Mouse (Mus musculus): Measurements from ENCODE around the gene Ifna5. TPM values are rescaled to one million over a fixed set of nuclear protein-coding genes. Genes with fewer than 3 reads are reported as not detected.
"Not testable (repeated sequence)": the region's sequence is repeated elsewhere in the genome, so short reads cannot be mapped to it uniquely, and the experiment has no call there.

The Ifna5 gene
- not detected in 2 replicates for polyA plus RNA-seq (2012; rRNA removed)
- not detected in 2 replicates for polyA plus RNA-seq (2014; fragmentation: Nextera tagmentation; extraction: Ambion mirVana)

DNA sequence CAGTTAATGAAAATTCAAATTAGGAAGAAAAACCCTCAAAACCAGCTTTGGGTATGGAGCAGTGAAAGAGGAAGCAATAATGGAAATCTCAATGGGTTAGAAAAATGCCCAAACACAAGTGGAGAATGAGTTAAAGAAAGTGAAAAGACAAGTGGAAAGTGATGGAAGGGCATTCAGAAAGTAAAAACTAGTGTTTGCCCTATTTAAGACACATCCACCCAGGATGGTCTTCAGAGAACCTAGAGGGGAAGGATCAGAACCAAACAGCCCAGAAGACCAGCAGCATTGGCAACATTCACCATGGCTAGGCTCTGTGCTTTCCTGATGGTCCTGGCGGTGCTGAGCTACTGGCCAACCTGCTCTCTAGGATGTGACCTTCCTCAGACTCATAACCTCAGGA is at the start of gene Ifna5:
Gene Ifna5, plus strand, starts transcription at position 301 of the 400 bp plus-strand sequence.
- H3K36me3 ChIP-seq (replicated peaks; ENCODE audit: control insufficient read depth, insufficient read depth, low read depth); ATAC-seq (ENCODE audit: insufficient read depth): not testable (repeated sequence)
- WGBS (ENCODE audit: insufficient replicate concordance) = 50% methylated on average over 1 of the region's 1 CpGs

DNA sequence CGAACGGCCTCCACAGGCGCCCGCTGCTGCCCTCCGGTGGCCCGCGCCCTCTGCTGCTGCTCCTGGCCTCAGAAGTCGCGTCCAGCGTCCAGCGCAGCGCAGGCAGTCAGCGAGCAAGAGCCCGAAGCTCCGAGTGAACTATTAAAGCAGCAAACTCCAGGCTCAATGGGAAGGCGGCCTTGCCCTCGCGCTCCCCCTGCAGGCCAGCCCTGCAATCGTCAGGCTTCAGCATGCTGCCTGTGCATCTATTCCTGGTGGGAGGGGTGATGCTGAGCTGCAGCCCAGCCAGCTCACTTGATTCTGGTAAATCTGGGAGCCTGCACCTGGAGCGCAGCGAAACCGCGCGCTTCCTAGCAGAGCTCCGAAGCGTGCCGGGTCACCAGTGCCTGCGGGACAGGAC is 46.9 kb upstream of the Ifna5 start, which contains the start of gene Gm13277:
Gene Gm13277, plus strand, starts transcription at position 231 of the 400 bp plus-strand sequence.
- peak; percentile 66 for TF ChIP-seq CTCF (IDR thresholded peaks at IDR 0.05; ENCODE audit: low read depth)

More for the DNA sequence above, at the start of gene Ifna5:
- not testable (repeated sequence) for H3K4me1 ChIP-seq (replicated peaks; ENCODE audit: control insufficient read depth in 2 of 2, insufficient read depth in 2 of 2, low read length in 1 of 2); DNase-seq (ENCODE audit: low read depth in 3 of 3, low spot score in 3 of 3); H3K4me3 ChIP-seq (ENCODE audit: insufficient read depth in 1 of 2, low read depth in 2 of 2, low read length in 2 of 2); H3K27ac ChIP-seq; H3K4me2 ChIP-seq (ENCODE audit: low read depth); H3K9me3 ChIP-seq (ENCODE audit: control insufficient read depth, low read length); H3K27me3 ChIP-seq (ENCODE audit: control insufficient read depth, insufficient read depth, low read length); H3K9ac ChIP-seq (replicated peaks)

GRCm38 (mm10) chr4:88791250-88791649 is 44.1 kb upstream of the Ifna5 start, which contains the start of gene Gm13278:
Gene Gm13278 (plus strand): TSS chr4:88791550.
- H3K4me2 ChIP-seq (ENCODE audit: low read depth); H3K9me3 ChIP-seq (ENCODE audit: control insufficient read depth, low read length); DNase-seq (ENCODE audit: low read depth in 3 of 3, low spot score in 3 of 3); H3K27me3 ChIP-seq (ENCODE audit: control insufficient read depth, insufficient read depth, low read length); H3K4me1 ChIP-seq (replicated peaks; ENCODE audit: control insufficient read depth in 2 of 2, insufficient read depth in 2 of 2, low read length in 1 of 2); H3K9ac ChIP-seq (replicated peaks); H3K4me3 ChIP-seq (ENCODE audit: insufficient read depth in 1 of 2, low read depth in 2 of 2, low read length in 2 of 2); ATAC-seq (ENCODE audit: insufficient read depth); H3K27ac ChIP-seq; H3K36me3 ChIP-seq (replicated peaks; ENCODE audit: control insufficient read depth, insufficient read depth, low read depth): not testable (repeated sequence)
- WGBS (ENCODE audit: insufficient replicate concordance) = no CpG with 5 or more reads among the region's 28 CpGs

More for the DNA sequence above, 46.9 kb upstream of the Ifna5 start, which contains the start of gene Gm13277:
- not testable (repeated sequence) for H3K27me3 ChIP-seq (ENCODE audit: control insufficient read depth, insufficient read depth, low read length); H3K9ac ChIP-seq (replicated peaks); ATAC-seq (ENCODE audit: insufficient read depth); H3K4me2 ChIP-seq (ENCODE audit: low read depth); H3K36me3 ChIP-seq (replicated peaks; ENCODE audit: control insufficient read depth, insufficient read depth, low read depth); H3K4me3 ChIP-seq (ENCODE audit: insufficient read depth in 1 of 2, low read depth in 2 of 2, low read length in 2 of 2); H3K9me3 ChIP-seq (ENCODE audit: control insufficient read depth, low read length); H3K27ac ChIP-seq; DNase-seq (ENCODE audit: low read depth in 3 of 3, low spot score in 3 of 3); H3K4me1 ChIP-seq (replicated peaks; ENCODE audit: control insufficient read depth in 2 of 2, insufficient read depth in 2 of 2, low read length in 1 of 2)
- WGBS (ENCODE audit: insufficient replicate concordance) = no CpG with 5 or more reads among the region's 28 CpGs

GRCm38 (mm10) chr4:88793936-88794675 is 41.2 kb upstream of the Ifna5 start, which contains the start of gene Gm13275:
Gene Gm13275 (plus strand): TSS chr4:88794487.
- H3K4me2 ChIP-seq (ENCODE audit: low read depth); H3K27ac ChIP-seq; H3K9me3 ChIP-seq (ENCODE audit: control insufficient read depth, low read length); DNase-seq (ENCODE audit: low read depth in 3 of 3, low spot score in 3 of 3); H3K27me3 ChIP-seq (ENCODE audit: control insufficient read depth, insufficient read depth, low read length); H3K36me3 ChIP-seq (replicated peaks; ENCODE audit: control insufficient read depth, insufficient read depth, low read depth); H3K9ac ChIP-seq (replicated peaks); H3K4me1 ChIP-seq (replicated peaks; ENCODE audit: control insufficient read depth in 2 of 2, insufficient read depth in 2 of 2, low read length in 1 of 2); H3K4me3 ChIP-seq (ENCODE audit: insufficient read depth in 1 of 2, low read depth in 2 of 2, low read length in 2 of 2); ATAC-seq (ENCODE audit: insufficient read depth): not testable (repeated sequence)
- 0% methylated on average over 9 of the region's 52 CpGs for WGBS (ENCODE audit: insufficient replicate concordance)
- TF ChIP-seq CTCF (IDR thresholded peaks at IDR 0.05; ENCODE audit: low read depth) = peak; percentile 43

DNA sequence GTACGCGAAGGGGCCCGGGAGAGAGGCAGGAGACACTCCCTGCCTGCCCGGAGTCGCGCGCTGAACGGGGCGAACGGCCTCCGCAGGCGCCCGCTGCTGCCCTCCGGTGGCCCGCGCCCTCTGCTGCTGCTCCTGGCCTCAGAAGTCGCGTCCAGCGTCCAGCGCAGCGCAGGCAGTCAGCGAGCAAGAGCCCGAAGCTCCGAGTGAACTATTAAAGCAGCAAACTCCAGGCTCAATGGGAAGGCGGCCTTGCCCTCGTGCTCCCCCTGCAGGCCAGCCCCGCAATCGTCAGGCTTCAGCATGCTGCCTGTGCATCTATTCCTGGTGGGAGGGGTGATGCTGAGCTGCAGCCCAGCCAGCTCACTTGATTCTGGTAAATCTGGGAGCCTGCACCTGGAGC is 38.2 kb upstream of the Ifna5 start, which contains the start of gene Gm13279:
Gene Gm13279, plus strand, starts transcription at position 301 of the 400 bp plus-strand sequence.
- not testable (repeated sequence) for H3K4me3 ChIP-seq (ENCODE audit: insufficient read depth in 1 of 2, low read depth in 2 of 2, low read length in 2 of 2); H3K27ac ChIP-seq; H3K27me3 ChIP-seq (ENCODE audit: control insufficient read depth, insufficient read depth, low read length); H3K4me1 ChIP-seq (replicated peaks; ENCODE audit: control insufficient read depth in 2 of 2, insufficient read depth in 2 of 2, low read length in 1 of 2); H3K36me3 ChIP-seq (replicated peaks; ENCODE audit: control insufficient read depth, insufficient read depth, low read depth); H3K4me2 ChIP-seq (ENCODE audit: low read depth); H3K9me3 ChIP-seq (ENCODE audit: control insufficient read depth, low read length); DNase-seq (ENCODE audit: low read depth in 3 of 3, low spot score in 3 of 3); ATAC-seq (ENCODE audit: insufficient read depth); H3K9ac ChIP-seq (replicated peaks)
- no CpG with 5 or more reads among the region's 28 CpGs for WGBS (ENCODE audit: insufficient replicate concordance)

- not testable (repeated sequence) for H3K27ac ChIP-seq; H3K27me3 ChIP-seq (ENCODE audit: control insufficient read depth, insufficient read depth, low read length); H3K4me3 ChIP-seq (ENCODE audit: insufficient read depth in 1 of 2, low read depth in 2 of 2, low read length in 2 of 2); H3K4me1 ChIP-seq (replicated peaks; ENCODE audit: control insufficient read depth in 2 of 2, insufficient read depth in 2 of 2, low read length in 1 of 2); H3K9ac ChIP-seq (replicated peaks); H3K36me3 ChIP-seq (replicated peaks; ENCODE audit: control insufficient read depth, insufficient read depth, low read depth); H3K9me3 ChIP-seq (ENCODE audit: control insufficient read depth, low read length); DNase-seq (ENCODE audit: low read depth in 3 of 3, low spot score in 3 of 3); H3K4me2 ChIP-seq (ENCODE audit: low read depth); ATAC-seq (ENCODE audit: insufficient read depth)
- WGBS (ENCODE audit: insufficient replicate concordance) = 4% methylated on average over 2 of the region's 7 CpGs
These were observed 36.0 kb upstream of the Ifna5 start, which contains the start of gene Gm13285 for GRCm38 (mm10) chr4:88799365-88799764. Gene Gm13285 (plus strand): TSS chr4:88799665.

DNA sequence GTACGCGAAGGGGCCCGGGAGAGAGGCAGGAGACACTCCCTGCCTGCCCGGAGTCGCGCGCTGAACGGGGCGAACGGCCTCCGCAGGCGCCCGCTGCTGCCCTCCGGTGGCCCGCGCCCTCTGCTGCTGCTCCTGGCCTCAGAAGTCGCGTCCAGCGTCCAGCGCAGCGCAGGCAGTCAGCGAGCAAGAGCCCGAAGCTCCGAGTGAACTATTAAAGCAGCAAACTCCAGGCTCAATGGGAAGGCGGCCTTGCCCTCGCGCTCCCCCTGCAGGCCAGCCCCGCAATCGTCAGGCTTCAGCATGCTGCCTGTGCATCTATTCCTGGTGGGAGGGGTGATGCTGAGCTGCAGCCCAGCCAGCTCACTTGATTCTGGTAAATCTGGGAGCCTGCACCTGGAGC is 32.4 kb upstream of the Ifna5 start, which contains the start of gene Gm13287:
Gene Gm13287, plus strand, starts transcription at position 301 of the 400 bp plus-strand sequence.
- not testable (repeated sequence) for H3K9ac ChIP-seq (replicated peaks); H3K4me3 ChIP-seq (ENCODE audit: insufficient read depth in 1 of 2, low read depth in 2 of 2, low read length in 2 of 2); H3K36me3 ChIP-seq (replicated peaks; ENCODE audit: control insufficient read depth, insufficient read depth, low read depth); H3K9me3 ChIP-seq (ENCODE audit: control insufficient read depth, low read length); DNase-seq (ENCODE audit: low read depth in 3 of 3, low spot score in 3 of 3); H3K4me1 ChIP-seq (replicated peaks; ENCODE audit: control insufficient read depth in 2 of 2, insufficient read depth in 2 of 2, low read length in 1 of 2); H3K27ac ChIP-seq; H3K4me2 ChIP-seq (ENCODE audit: low read depth); H3K27me3 ChIP-seq (ENCODE audit: control insufficient read depth, insufficient read depth, low read length); ATAC-seq (ENCODE audit: insufficient read depth)
- WGBS (ENCODE audit: insufficient replicate concordance) = no CpG with 5 or more reads among the region's 29 CpGs
